In the genomic region with DNA sequence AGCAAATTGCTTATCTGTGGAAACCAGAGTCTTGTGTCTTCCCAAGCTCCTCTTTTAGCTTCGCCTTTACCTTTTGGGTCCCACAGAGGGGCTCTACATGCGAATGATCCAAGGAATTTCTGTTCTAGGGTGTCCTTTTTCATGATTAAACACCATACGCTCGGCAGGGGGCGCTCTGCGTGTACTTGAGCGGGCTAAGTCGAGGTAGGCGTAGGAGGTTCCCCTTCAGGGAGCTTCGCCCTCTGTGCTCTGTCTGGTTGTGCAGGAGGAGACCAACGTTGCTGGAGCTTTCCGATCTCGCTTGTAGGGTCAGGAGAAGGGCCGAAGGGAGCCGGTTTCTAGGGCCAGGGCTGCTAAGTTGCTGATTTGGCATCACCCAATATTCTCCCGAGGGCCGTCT, we compare ENCODE assay signal across 8 mouse cellular contexts.
A peak's percentile ranks its signal among the peaks of the same experiment; 100 is the strongest.
DNase-seq lines count a peak whose midpoint lies in the region; TF ChIP-seq lines count a peak whose summit lies in the region.

No protein-coding gene starts in this region.

- no peak overlapping the region for H3K4me3 ChIP-seq in kidney, adult 2 months (ENCODE audit: insufficient read depth, low read depth, low read length)

- TF ChIP-seq CTCF in kidney, adult 2 months (conservative IDR thresholded peaks at IDR 0.05; ENCODE audit: insufficient read depth, insufficient read length, low read depth, low read length), result peak; percentile 72

- intact Hi-C loops in gastrocnemius, postnatal 36 days (cut with DNase I), result no loop called here
- intact Hi-C loops in left cerebral cortex, postnatal 36 days (cut with DNase I), result no loop called here

- no peaks in the 10 kb centered on the region for H3K4me1 ChIP-seq in kidney, adult 2 months (ENCODE audit: control insufficient read depth, insufficient read depth, low read length)

- H3K36me3 ChIP-seq in kidney, adult 2 months (ENCODE audit: control insufficient read depth, insufficient read depth, low read length), result no peaks in the 10 kb centered on the region

- no peak overlapping the region for H3K27ac ChIP-seq in kidney, adult 2 months (ENCODE audit: insufficient read depth, low read depth, low read length)

- TF ChIP-seq POLR2A in kidney, adult 2 months (IDR thresholded peaks at IDR 0.05; ENCODE audit: low read depth, low read length), result no peak

- H3K27me3 ChIP-seq in kidney, adult 2 months (replicated peaks; ENCODE audit: control insufficient read depth, insufficient read depth, low read length), result no peaks in the 10 kb centered on the region

- 7% methylated on average over 17 of the region's 17 CpGs for WGBS in kidney, adult 2 months

- peak; percentile 11 for DNase-seq in 3T3-L1 (ENCODE audit: low read depth, low spot score)
- DNase-seq in adrenal gland, adult 2 months, result peak; percentile 43
- DNase-seq in embryo, embryonic 10.5 days (ENCODE audit: low spot score), result peak; percentile 93
- DNase-seq in gastrocnemius, postnatal 36 days, result peak; percentile 33 to 40
- DNase-seq in kidney, adult 2 months, result peak; percentile 57
- DNase-seq in left cerebral cortex, postnatal 36 days (ENCODE audit: low spot score in 2 of 2), result peak; percentile 73
- DNase-seq in ovary, postnatal 10 days (ENCODE audit: low spot score), result peak; percentile 19
- peak; percentile 4 to 5 for DNase-seq in thymus, postnatal 36 days

Comparison
In these comparisons a context has a peak if more than half of its experiments do, and no peak if none do; other contexts are left out.
1. DNase-seq: peak in every context shown above with its lines; median percentile 93 in embryo, embryonic 10.5 days; 73 in left cerebral cortex, postnatal 36 days; 57 in kidney, adult 2 months; 43 in adrenal gland, adult 2 months; 36 in gastrocnemius, postnatal 36 days; 19 in ovary, postnatal 10 days; 11 in 3T3-L1; 4 in thymus, postnatal 36 days.